Mouse (Mus musculus): Measurements from ENCODE around the gene Pfdn4.
"Not testable (repeated sequence)": the region's sequence is repeated elsewhere in the genome, so short reads cannot be mapped to it uniquely, and the experiment has no call there.

The Pfdn4 gene

DNA sequence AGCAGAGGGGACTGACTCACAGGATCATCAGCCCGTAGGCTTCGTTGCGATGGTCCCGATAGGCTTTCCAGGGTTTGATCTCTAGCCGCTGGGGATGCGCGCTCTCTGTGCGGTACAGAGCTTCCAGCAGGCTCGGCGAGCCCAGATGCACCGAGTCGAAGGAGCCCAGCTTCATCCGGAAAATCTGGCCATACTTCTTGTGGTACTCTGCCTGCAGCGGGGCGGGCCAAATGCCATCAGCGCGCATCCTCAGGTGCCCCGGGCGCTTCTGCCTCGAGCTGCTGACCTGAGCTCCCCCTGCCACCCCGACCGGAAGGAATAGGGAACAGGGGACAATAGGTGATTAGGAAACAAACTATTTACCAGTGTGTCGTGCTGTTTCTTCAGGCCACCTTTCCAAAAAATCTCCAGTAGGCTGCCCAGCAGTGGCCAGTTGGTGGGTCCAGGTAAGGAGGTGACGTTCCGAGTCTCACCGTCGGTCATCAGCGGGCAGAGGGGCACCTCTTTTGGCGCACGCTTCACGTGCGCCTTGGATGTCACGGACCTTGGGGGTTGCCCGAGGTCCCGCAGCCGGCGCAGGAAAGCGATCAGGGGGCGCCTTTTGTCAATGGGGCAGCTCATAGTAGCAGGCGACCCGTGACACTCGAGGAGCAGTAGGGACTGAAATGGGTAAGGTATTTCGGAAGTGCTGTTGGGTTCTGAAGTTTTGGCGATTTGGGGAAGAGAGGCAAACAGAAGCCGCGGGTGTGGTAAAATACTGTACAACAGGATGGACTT is at the start of gene Pfdn4:
Pfdn4 (plus strand) TSS at position 275 of the 777 bp plus-strand sequence.
- peak; percentile 57 for DNase-seq (ENCODE audit: low read depth, low spot score)

DNA sequence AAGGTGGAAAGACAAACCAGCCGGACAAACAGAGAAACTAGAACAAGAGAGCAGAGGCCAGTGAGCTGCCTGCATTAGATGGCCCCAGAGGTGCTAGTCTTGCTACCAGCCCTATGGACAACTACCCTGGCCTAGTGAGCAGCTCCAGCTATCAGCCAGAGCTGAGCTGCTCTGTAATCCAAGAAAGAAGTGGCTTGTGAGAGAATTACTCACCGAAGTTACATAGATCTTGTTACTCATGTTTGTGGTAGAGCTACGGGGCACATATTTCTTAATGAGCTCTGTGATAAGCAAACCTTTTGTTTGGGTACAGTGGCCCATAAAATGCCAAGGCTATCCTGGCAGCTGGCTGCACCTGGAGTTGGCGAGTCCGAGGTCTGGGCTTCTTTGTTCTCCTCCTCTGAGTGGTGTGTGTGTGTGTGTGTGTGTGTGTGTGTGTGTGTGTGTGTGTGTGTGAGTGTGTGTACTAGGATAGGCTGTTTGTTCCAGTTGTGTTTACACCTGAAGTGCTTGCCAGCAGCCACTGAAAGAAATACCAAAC is 49.3 kb upstream of the Pfdn4 start:
- no peak for DNase-seq (ENCODE audit: low read depth, low spot score)

DNA sequence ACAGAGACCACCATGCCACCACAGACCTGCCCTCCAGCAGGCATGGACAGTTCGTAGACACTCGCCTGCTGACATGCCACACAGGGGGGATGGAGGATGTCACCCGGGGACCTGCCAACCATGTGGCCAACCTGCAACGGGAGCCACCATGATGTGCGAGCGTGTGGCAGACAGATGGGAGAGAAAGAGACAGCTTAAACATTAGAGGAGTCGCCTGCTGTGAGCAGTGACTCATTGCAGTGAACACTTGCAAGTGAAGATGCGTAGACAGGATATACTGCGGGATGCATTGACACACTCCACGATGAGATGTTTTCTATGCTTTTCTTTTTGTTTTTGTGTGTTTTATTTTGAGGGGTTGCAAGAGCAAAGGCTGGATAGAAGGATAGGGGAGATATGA is 48.6 kb upstream of the Pfdn4 start:
- no peak for DNase-seq (ENCODE audit: low read depth, low spot score)

DNA sequence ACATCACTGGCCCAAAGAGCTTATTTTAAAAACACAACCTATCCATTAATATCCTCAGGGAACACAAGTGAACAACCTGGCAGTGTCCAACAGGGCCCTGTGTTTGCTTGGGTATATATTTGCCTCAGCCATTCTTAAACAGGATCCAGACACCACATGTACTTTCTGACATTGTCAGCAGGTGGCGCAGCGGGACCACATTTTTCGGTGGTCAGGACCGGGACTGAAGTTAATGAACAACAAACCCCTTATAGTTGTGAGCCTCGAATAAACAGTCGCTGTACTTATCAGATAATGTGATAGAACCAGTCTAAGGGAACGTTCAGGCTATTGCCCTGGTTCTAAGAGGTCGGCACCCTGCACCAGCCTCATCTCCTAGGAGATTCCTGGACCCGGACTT is 45.3 kb upstream of the Pfdn4 start:
- DNase-seq (ENCODE audit: low read depth, low spot score): peak; percentile 86

DNA sequence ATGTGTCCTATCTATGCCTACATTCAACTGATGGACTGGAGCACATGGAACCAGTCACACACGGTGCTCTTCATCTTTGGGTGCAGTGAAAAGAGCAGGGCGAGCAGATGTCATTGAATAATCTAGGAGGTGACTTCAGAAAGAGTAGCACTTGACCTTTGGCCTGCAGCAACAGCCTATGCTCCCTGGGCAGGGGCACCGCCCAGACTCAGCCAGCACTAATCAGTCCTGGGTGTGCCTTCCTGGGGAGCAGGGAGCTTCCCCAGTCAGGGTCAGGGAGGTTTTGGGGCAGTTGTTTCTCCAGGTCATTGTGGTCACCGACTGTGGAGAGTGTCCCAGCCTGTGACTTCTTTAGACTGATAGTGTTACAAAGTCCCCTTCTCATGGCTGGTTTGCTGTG is 42.4 kb upstream of the Pfdn4 start:
- not testable (repeated sequence) for DNase-seq (ENCODE audit: low read depth, low spot score)

DNA sequence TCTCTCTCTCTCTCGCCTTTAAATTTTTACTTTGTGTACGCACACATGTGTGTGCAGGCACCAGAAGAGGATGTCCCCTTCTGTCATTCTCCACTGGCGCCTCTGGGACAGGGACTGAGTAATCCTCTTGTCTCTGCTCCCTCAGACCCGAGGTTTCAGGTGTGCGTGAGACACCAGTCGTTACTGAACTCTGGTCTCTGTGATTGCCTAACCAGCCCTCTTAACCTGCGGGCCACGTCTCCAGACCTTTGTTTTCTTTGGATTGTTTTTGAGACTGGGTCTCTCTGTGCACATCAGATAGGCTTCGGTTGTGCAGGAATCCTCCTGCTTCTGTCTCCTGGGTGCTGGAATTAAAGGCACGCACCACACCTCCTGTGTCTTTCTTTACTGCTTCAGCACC is 37.0 kb upstream of the Pfdn4 start:
- no peak for DNase-seq (ENCODE audit: low read depth, low spot score)

DNA sequence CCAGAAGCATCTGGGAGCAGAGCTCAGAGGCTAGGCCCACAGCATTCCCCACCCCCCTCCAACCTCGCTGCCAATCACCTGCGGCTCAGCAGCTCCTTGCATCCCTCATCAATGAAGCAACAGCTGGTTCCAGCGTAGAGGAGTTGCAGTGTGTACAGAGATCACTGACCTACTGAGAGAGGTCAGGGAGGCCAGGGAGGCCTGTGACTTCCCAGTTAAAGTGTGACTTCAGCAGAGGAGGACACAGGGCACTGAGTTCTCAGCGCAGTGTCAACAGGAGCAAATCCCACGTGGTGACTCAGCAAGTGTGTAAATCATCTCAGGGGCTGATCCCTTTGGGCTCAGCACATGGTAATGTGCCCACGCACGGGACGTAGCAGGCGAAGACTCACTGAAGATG is 36.4 kb upstream of the Pfdn4 start:
- peak; percentile 61 for DNase-seq (ENCODE audit: low read depth, low spot score)

DNA sequence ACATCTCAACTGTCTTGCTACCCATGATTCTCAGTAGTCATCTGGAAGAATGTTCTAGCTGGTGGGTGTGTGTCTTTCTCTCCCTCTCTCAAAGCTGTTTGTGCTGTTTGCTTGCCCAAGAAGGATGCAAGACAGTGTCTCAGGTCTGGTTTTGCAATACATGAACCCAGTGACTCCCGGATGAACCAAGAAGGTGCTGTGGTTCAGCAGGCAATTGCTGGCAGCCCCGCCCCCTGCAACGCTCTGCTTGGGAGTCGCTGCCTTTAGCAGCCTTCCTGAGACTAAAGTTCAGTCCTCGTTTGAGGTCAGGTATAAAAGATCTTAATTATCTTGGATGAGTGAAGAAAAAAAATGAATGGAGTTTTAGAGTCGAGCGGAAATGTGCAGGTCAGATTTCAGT is 34.6 kb upstream of the Pfdn4 start:
- DNase-seq (ENCODE audit: low read depth, low spot score): no peak

DNA sequence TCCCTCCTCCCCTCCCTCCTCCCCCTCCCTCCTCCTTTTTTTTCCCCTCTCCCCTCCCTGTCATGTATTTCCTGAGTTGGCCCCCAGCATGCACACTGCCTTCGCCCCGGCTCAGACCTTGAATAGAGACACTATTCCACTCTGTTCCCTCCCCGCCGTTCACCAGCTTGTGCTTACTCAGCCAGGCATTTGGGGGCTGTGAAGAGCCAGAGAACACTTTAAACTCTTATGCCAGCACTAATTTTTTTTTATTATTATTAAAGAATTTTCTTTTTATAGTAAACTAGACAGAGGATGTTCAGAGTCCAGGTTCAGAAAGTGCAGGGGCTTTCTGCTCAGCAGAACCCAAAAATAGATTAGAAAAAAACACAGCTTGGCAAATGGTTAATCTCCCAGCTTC is 31.4 kb upstream of the Pfdn4 start:
- no peak for DNase-seq (ENCODE audit: low read depth, low spot score)

DNA sequence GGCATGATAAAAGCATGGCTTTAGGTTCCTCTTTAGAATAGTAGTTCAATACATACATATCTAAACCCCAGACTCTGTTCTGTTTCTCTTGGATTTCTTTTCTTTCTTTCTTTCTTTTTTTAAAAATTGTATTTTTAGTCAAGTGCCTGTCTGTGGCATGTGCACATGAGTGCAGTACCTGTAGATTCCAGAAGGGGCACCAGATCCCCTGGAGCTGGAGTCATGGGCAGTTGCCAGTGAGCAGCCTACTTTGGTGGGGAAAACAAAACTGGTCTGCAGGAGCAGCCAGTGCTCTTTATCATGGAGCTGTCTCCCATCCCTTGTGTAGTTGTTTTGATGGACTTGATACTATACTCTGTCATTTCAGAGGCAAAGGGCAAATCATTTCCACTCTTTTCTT is 28.2 kb upstream of the Pfdn4 start:
- DNase-seq (ENCODE audit: low read depth, low spot score): no peak

DNA sequence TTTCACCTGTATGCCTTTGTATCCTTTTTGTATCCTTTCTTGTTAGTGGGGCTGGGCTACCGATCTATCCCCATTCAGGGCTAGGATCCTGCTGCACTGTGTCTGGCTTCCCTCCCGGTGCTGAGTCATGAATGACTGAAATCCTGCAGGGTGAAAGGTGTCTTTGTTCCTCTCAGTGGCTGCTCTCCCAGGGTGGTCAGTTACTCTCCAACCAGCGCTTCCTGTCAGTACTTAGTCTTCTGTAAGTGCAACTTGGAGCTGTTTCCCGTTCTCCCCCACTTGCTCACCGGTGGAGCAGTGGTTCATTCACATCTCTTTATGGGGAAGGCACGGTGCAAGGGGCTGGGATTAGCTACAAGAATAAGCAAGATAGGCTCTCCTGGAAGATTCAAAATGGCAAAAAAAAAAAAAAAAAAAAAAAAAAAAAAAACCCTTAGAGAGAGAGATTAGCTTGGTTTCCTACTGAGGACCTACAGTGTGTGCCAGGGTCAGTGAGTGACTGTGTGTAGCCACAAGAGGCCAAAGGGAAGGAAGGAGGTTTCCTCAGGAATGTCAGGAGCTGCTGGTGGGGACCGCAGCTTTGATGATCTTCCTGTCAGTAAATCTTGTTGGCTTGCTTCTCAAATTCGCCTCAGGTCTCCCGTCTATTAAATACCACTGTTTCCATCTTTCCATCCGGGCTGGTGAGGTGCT is 26.5 kb upstream of the Pfdn4 start:
- DNase-seq (ENCODE audit: low read depth, low spot score): peak; percentile 62

DNA sequence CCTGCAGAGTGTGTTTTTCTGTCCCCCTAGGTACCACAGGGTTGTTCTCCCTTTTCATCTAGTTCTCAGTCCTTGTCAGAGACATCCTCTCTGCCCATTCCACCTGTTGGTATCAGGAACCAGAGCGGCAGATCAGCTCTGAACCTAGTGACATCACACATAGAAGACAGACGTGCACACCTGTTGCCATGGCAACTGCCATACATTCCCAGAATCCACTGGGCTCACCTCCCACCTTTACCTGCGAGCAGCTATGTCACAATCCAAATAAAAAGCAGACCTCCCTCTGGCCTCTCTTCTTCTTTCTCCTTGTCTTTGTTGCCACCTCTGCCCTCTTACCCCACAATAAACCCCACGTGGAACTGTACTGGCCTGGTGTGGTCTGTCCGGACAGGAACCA is 25.6 kb upstream of the Pfdn4 start:
- DNase-seq (ENCODE audit: low read depth, low spot score): no peak

DNA sequence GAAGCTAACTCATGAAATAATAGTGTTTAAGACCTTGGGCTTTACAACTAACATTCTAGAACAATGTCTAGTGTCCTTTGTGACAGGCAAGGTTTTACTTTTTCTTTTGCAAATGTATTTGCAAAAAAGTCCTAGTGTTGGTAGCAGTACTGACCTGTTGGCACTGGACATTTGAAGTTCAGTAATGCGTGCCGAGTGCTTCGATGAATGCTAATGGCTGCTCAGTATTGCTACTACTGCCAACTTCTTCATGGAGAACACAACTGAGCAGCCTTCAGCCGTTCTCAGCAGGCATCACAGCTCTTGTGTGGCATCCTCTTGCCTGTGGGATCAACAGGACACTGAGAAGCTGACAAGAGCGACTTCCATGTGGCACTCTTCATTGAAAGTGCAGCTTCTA is 22.1 kb upstream of the Pfdn4 start:
- no peak for DNase-seq (ENCODE audit: low read depth, low spot score)

DNA sequence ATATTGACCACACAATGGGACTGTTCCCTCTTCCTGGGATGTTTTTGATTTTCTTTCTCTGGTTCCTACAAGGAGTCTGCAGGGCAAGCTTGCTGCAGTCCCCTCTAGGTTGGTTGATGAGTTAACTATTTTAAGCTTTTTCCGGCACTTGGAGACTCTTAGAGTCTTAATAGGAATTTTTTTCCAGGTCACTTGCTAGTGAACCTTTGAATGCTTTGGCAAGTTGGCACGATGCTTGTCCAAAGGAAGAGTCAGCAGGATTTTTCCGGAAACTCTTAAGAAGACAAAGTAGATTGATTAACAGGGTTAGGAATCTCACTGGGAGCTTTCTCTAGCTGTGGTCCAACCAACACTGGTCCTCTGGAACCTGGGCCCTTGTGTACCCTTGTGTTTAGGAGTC is 21.1 kb upstream of the Pfdn4 start:
- DNase-seq (ENCODE audit: low read depth, low spot score): no peak

DNA sequence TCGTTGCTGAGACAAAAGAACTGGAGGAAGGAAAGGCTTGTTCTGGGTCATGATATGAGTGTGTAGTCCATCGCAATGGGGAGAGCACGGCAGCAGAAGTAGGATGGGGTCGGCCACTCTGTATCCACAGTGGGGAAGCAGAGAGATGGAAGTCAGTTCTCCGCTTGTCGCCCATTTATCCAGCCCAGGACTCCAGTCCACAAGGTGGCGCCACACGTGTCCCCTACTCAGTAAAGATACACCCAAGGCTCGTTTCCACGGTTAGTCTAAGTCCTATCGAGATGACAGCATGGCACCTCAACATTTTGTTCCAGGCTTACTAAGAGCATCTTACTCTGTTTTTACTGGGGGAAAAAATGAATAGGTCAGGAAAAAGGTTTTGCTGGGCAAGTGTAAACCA is 20.0 kb upstream of the Pfdn4 start:
- no peak for DNase-seq (ENCODE audit: low read depth, low spot score)

DNA sequence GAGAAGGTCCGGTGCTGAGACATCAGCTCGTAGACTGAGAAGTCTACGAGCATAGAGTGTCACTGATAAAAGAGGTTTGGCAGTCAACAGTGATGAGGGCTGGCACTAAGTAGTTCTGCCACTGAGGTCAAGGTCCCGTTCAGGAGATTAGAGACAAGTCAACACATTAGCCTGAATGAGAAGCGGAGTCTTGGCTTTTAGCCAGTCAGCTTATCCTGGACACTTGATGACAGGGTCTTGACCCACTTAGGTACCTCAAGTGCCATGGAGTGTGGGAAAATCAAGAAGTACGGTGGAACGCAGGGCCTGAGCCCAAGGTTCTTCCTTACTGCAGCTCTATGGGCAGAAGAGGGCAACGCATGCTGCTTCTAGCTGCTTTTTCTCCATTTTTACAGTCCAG is 19.6 kb upstream of the Pfdn4 start:
- no peak for DNase-seq (ENCODE audit: low read depth, low spot score)

DNA sequence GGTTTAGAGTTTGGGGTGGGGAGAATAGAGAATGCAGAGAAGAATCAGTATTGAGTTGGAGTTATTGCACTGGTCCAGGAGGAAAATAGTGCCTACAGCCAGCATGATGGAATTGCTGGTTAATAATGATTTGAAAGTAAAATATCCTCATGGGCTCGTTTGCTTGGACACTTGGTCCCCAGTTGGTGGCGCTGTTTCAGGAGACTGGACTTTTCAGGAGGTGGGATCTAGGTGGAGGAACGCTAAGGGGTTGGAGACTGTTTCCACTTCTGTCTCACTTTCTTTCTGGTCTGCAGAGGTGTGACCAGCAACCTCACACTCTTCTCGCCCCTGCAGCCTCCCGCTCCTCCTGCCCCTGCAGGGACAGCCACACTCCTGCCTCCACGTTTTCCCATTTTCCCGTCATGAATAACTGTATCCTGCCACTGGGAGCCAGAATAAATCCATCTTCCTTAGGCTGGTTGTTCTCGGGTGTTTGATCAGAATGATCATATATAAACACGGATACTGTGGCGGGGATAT is 14.1 kb upstream of the Pfdn4 start:
- DNase-seq (ENCODE audit: low read depth, low spot score): no peak

DNA sequence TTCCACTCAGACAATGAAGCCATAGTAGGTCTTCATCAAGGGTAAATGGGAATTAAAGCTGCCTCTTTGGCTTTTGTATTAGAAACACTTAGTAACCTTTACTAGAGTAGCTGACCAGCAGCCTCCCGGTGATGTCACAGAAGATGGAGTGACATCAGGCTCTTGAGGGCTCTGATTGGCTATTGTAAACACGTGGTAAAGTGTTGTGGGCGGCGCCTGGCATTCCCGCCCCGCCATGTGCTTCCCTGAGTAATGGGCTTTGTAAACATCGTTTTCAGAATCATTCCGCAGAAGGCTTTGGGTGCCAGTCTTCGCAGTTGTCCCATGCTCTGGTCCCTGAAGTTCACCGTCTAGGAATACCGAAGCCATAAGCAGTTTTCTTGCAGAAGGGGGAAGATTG is 12.3 kb upstream of the Pfdn4 start:
- DNase-seq (ENCODE audit: low read depth, low spot score): no peak

DNA sequence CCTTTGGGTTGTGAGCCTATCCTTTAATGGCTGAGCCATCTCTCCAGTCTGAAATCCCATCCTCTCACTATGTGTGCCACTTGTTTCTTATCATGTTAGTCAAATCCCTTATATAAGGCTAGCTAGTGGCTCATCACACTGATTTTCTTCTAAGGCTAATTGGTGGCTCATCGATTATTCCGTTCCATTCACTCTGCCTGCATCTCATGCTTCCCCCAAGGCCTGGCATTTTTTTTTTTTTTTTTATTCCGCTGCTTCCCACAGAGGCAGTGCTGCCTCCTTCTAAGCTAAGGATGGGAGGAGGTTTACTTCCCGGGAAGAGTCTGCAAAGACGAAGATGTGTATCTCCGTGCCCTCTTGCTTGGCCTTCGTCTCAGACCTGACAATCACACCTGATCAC is 9.0 kb upstream of the Pfdn4 start:
- no peak for DNase-seq (ENCODE audit: low read depth, low spot score)

DNA sequence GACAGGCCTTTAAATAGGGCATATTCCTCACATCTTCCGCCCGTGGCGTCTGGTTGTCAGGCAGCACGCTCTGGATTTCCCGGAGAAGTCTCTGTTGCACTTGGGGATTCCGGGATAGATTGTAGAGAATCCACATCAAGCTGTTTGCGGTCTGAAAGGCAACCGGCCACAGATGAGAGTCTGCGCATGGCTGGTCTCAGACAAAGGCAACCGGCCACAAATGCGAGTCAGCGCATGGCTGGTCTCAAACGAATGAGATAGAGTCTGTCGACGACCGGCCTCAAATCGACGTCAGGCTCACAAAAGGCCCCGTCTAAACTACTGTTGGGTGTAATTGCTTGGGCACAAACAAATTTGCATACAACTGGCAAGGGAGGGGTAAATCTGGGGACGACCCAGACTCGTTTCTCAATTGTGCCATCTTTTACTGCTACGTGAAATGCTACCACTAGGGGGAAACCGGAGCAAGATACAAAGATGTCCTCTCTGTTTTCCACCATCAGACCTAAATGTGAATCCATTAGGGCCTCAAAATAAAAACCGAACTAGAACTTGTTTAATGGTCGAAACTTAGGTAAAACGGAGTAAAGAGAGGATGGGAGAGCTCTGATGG is 8.2 kb upstream of the Pfdn4 start:
- no peak for DNase-seq (ENCODE audit: low read depth, low spot score)

DNA sequence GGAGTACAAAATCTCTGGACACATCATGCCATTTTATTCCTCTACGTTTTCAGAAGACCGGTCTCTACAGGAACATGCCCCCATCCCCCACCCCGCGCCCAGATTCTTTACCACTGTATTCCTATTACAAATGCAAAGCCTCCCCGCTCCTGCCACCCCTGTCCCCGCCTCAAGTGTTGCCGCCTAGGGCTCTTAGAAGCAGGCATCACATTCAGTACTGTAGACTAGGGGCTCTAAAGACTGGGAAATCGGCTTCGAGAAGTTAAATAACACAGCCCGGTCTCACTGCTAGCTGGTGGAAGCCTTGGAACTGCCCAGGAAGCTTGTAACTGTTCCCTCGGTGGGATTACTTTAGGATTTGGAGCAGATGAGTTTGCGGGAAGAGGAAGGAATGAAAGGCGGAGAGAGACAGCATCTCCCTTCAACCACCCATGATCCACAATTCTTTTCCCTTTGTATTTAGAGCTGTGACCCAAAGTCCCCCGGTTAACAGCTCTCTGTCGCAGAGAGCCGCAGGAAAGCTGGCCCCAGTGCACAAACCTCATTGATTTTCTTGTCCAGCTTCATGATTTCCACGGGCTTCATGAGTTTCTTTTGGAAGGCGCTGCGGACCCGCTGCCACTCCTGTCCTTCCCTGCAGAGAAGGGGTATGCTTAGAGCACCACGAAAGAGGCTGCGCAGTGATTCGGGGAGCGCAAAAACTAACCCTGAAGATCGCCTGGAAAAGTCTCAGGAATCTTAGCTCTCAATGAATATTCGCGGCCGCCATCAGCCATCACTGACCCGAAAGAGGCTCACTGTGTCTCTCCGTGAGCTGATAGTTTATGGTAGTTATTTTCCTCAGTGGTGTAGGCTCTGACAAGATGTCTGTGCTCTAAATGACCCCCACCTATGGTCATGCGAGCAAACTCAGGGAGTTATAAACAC is 1.2 kb upstream of the Pfdn4 start:
- no peak for DNase-seq (ENCODE audit: low read depth, low spot score)
